Mouse (Mus musculus): ENCODE measurements around the gene Zfp598.

- TF ChIP-seq CTCF (IDR thresholded peaks at IDR 0.05; ENCODE audit: insufficient read depth, low read depth, low read length) (no peak), POLR2A (IDR thresholded peaks at IDR 0.05; ENCODE audit: insufficient read depth, low read depth, low read length) (peak; percentile 87)
Measured at GRCm38 (mm10) chr17:24689251-24690081, 20.0 kb downstream of the Zfp598 start, which contains the start of gene Syngr3.

Measured in olfactory bulb, adult 2 months (tissue).